Mouse (Mus musculus): Measurements from ENCODE around the gene Rras2. TPM values are rescaled to one million over a fixed set of nuclear protein-coding genes. Genes with fewer than 3 reads are reported as not detected.

Gene Rras2
- polyA plus RNA-seq, 1 experiment, result 119 TPM

GRCm38 (mm10) chr7:114151036-114151780, 33.6 kb upstream of the Rras2 start:
- Histone ChIP-seq H3K27me3 (ENCODE audit: control insufficient read depth, insufficient read depth, low read length, poor library complexity, severe bottlenecking) (no peaks in the 10 kb centered on the region), H3K9me3 (replicated peaks; ENCODE audit: control insufficient read depth, insufficient read depth, low read length, poor library complexity, severe bottlenecking) (no peaks in the 10 kb centered on the region), H3K4me1 (ENCODE audit: control insufficient read depth, insufficient read depth, low read length) (no peaks in the 10 kb centered on the region), H3K27ac (ENCODE audit: insufficient read depth, low read length) (no peak overlapping the region), H3K36me3 (ENCODE audit: control insufficient read depth, insufficient read depth, low read length, poor library complexity, severe bottlenecking) (no peaks in the 10 kb centered on the region), H3K4me3 (ENCODE audit: low read depth, low read length) (no peak overlapping the region), H3K9ac (ENCODE audit: low read depth, poor library complexity, severe bottlenecking) (no peak overlapping the region)
- TF ChIP-seq POLR2A (IDR thresholded peaks at IDR 0.05; ENCODE audit: insufficient read depth, low read length) (no peak), CTCF (IDR thresholded peaks at IDR 0.05; ENCODE audit: low read depth, low read length) (no peak)

GRCm38 (mm10) chr7:114149564-114149963, 32.0 kb upstream of the Rras2 start:
- Histone ChIP-seq H3K27ac (ENCODE audit: insufficient read depth, low read length) (no peak overlapping the region), H3K27me3 (ENCODE audit: control insufficient read depth, insufficient read depth, low read length, poor library complexity, severe bottlenecking) (no peaks in the 10 kb centered on the region), H3K9me3 (replicated peaks; ENCODE audit: control insufficient read depth, insufficient read depth, low read length, poor library complexity, severe bottlenecking) (no peaks in the 10 kb centered on the region), H3K4me3 (ENCODE audit: low read depth, low read length) (no peak overlapping the region), H3K4me1 (ENCODE audit: control insufficient read depth, insufficient read depth, low read length) (no peaks in the 10 kb centered on the region), H3K36me3 (ENCODE audit: control insufficient read depth, insufficient read depth, low read length, poor library complexity, severe bottlenecking) (no peaks in the 10 kb centered on the region), H3K9ac (ENCODE audit: low read depth, poor library complexity, severe bottlenecking) (no peak overlapping the region)
- no peak for TF ChIP-seq POLR2A (IDR thresholded peaks at IDR 0.05; ENCODE audit: insufficient read depth, low read length)
- no peak for TF ChIP-seq EP300 (IDR thresholded peaks at IDR 0.05; ENCODE audit: insufficient read depth, low read depth, low read length)
- TF ChIP-seq CTCF (IDR thresholded peaks at IDR 0.05; ENCODE audit: low read depth, low read length), result no peak

DNA sequence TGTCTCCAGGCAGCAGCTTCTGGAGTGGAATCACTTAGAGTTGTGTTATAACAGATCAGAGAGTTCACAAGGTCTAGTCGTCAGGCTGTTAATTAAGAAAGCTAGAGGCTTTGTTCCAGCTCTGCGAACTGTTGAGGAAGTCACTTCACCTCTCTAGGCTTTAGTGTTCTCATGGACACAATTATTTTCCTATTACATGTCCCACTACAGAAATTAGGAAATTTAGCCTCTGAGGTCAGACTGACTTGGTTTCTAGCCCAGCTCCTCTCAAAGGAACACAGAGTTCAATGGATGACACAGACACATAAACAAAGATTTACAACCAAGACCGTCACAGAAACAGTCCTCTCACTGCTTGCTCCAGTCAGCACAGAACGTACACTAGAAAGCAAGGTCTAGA, 31.6 kb upstream of the Rras2 start:
- Histone ChIP-seq H3K36me3 (ENCODE audit: control insufficient read depth, insufficient read depth, low read length, poor library complexity, severe bottlenecking) (no peaks in the 10 kb centered on the region), H3K9me3 (replicated peaks; ENCODE audit: control insufficient read depth, insufficient read depth, low read length, poor library complexity, severe bottlenecking) (no peaks in the 10 kb centered on the region), H3K4me3 (ENCODE audit: low read depth, low read length) (no peak overlapping the region), H3K4me1 (ENCODE audit: control insufficient read depth, insufficient read depth, low read length) (no peaks in the 10 kb centered on the region), H3K27me3 (ENCODE audit: control insufficient read depth, insufficient read depth, low read length, poor library complexity, severe bottlenecking) (no peaks in the 10 kb centered on the region), H3K9ac (ENCODE audit: low read depth, poor library complexity, severe bottlenecking) (no peak overlapping the region), H3K27ac (ENCODE audit: insufficient read depth, low read length) (no peak overlapping the region)
- TF ChIP-seq POLR2A (IDR thresholded peaks at IDR 0.05; ENCODE audit: insufficient read depth, low read length) (no peak), CTCF (IDR thresholded peaks at IDR 0.05; ENCODE audit: low read depth, low read length) (no peak), EP300 (IDR thresholded peaks at IDR 0.05; ENCODE audit: insufficient read depth, low read depth, low read length) (no peak)

DNA sequence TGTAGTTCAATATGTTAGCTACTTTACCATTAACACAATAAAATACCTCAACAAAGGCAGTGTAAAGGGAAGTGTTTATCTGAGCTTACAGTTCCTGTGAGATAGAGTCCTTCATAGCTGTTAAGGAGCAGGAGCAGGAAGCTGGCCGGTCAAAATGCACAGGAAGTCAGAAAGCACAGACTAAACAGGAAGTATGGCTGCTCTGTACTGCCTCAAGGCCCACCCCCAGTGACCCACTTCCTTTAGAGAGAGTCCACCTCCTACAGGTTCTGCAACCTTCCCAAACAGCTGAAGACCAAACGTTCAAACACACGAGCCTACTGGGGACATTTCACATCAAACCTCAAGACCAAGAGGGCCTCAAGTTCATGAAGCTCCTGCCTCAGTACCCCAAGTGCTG, 28.3 kb upstream of the Rras2 start:
- Histone ChIP-seq H3K4me3 (ENCODE audit: low read depth, low read length) (no peak overlapping the region), H3K36me3 (ENCODE audit: control insufficient read depth, insufficient read depth, low read length, poor library complexity, severe bottlenecking) (no peaks in the 10 kb centered on the region), H3K9ac (ENCODE audit: low read depth, poor library complexity, severe bottlenecking) (no peak overlapping the region), H3K4me1 (ENCODE audit: control insufficient read depth, insufficient read depth, low read length) (no peaks in the 10 kb centered on the region), H3K27ac (ENCODE audit: insufficient read depth, low read length) (no peak overlapping the region), H3K9me3 (replicated peaks; ENCODE audit: control insufficient read depth, insufficient read depth, low read length, poor library complexity, severe bottlenecking) (0 out of 2 replicates have a peak, but pooled peaks cover 3% of the 10 kb centered on the region), H3K27me3 (ENCODE audit: control insufficient read depth, insufficient read depth, low read length, poor library complexity, severe bottlenecking) (no peaks in the 10 kb centered on the region)
- TF ChIP-seq POLR2A (IDR thresholded peaks at IDR 0.05; ENCODE audit: insufficient read depth, low read length), result no peak
- no peak for TF ChIP-seq CTCF (IDR thresholded peaks at IDR 0.05; ENCODE audit: low read depth, low read length)
- no peak for TF ChIP-seq EP300 (IDR thresholded peaks at IDR 0.05; ENCODE audit: insufficient read depth, low read depth, low read length)

DNA sequence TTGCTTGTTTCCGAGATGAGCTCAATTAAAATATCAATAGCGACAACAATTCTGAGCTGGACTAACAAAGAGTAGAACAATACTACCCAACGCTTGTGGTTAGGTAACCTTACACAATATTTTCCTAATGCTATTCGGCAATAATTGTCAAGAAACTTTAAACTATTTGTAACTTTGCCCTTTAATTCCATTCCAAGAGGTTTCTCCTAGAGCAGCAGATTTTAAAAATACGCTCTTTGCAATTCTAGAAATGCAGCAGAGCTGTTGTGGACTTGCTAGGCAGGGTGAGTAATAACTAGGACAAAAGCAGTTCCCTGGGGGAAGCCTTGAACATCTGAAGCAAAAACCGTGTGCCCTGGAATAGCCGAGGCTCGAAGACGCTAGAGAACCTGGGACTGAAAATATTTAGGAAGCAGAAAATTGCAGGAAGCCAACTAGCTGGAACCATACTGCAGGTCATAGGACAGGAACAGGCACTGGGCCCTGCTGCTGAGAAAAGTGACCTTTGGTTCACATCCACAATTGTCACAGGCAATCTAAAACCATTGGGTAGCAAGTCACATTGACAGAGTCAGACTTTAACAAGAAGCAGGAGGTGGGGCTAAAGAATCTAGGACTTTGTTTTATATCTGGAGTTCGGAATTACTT, 24.7 kb upstream of the Rras2 start:
- Histone ChIP-seq H3K27me3 (ENCODE audit: control insufficient read depth, insufficient read depth, low read length, poor library complexity, severe bottlenecking) (no peaks in the 10 kb centered on the region), H3K36me3 (ENCODE audit: control insufficient read depth, insufficient read depth, low read length, poor library complexity, severe bottlenecking) (no peaks in the 10 kb centered on the region), H3K27ac (ENCODE audit: insufficient read depth, low read length) (no peak overlapping the region), H3K9me3 (replicated peaks; ENCODE audit: control insufficient read depth, insufficient read depth, low read length, poor library complexity, severe bottlenecking) (0 out of 2 replicates have a peak, but pooled peaks cover 3% of the 10 kb centered on the region), H3K4me1 (ENCODE audit: control insufficient read depth, insufficient read depth, low read length) (peaks cover 6% of the 10 kb centered on the region), H3K4me3 (ENCODE audit: low read depth, low read length) (no peak overlapping the region), H3K9ac (ENCODE audit: low read depth, poor library complexity, severe bottlenecking) (no peak overlapping the region)
- TF ChIP-seq CTCF (IDR thresholded peaks at IDR 0.05; ENCODE audit: low read depth, low read length), result no peak
- TF ChIP-seq POLR2A (IDR thresholded peaks at IDR 0.05; ENCODE audit: insufficient read depth, low read length), result no peak
- TF ChIP-seq EP300 (IDR thresholded peaks at IDR 0.05; ENCODE audit: insufficient read depth, low read depth, low read length), result no peak

DNA sequence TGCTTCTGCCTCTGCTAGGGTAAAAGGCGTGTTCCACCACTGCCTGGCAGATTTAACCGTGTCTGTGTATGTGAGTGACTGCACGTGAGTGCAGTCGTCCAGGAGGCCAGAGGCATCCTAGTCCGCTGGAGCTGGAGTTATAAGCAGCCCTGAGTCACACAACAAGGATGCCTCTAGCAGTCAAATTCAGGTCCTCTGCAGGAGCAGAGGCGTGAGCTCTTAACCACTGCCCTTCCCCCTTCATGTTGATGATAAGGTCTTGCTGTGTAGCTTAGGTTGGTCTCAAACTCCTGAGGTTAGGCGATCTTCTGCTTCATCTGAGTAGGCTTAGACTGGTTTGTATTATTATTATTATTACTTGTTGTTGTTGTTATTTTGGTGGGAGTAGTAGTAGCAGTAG, 22.4 kb upstream of the Rras2 start:
- no peaks in the 10 kb centered on the region for H3K27me3 ChIP-seq (ENCODE audit: control insufficient read depth, insufficient read depth, low read length, poor library complexity, severe bottlenecking)
- no peak overlapping the region for H3K9ac ChIP-seq (ENCODE audit: low read depth, poor library complexity, severe bottlenecking)
- H3K27ac ChIP-seq (ENCODE audit: insufficient read depth, low read length), result no peak overlapping the region
- no peak overlapping the region for H3K4me3 ChIP-seq (ENCODE audit: low read depth, low read length)
- H3K36me3 ChIP-seq (ENCODE audit: control insufficient read depth, insufficient read depth, low read length, poor library complexity, severe bottlenecking), result no peaks in the 10 kb centered on the region
- peaks cover 6% of the 10 kb centered on the region for H3K4me1 ChIP-seq (ENCODE audit: control insufficient read depth, insufficient read depth, low read length)
- 0 out of 2 replicates have a peak, but pooled peaks cover 3% of the 10 kb centered on the region for H3K9me3 ChIP-seq (replicated peaks; ENCODE audit: control insufficient read depth, insufficient read depth, low read length, poor library complexity, severe bottlenecking)
- no peak for TF ChIP-seq EP300 (IDR thresholded peaks at IDR 0.05; ENCODE audit: insufficient read depth, low read depth, low read length)
- no peak for TF ChIP-seq CTCF (IDR thresholded peaks at IDR 0.05; ENCODE audit: low read depth, low read length)
- no peak for TF ChIP-seq POLR2A (IDR thresholded peaks at IDR 0.05; ENCODE audit: insufficient read depth, low read length)
